Mouse (Mus musculus): ENCODE data around the gene Bcl6b. TPM values are rescaled to one million over a fixed set of nuclear protein-coding genes. Genes with fewer than 3 reads are reported as not detected.

The Bcl6b gene
- total RNA-seq (2023) = not detected

GRCm38 (mm10) chr11:70229260-70230010, at the start of gene Bcl6b:
Gene Bcl6b (minus strand): TSS chr11:70229798.

GRCm38 (mm10) chr11:70254931-70255531, 25.4 kb upstream of the Bcl6b start, which contains the start of gene Alox12:
Gene Alox12 (minus strand): TSS chr11:70255353.

GRCm38 (mm10) chr11:70239541-70240279, 10.1 kb upstream of the Bcl6b start, which contains the start of the genes Gm21988 and Rnasek:
Gene Gm21988 (minus strand): TSS chr11:70239830.
Gene Rnasek (minus strand): TSS chr11:70239842.

GRCm38 (mm10) chr11:70237457-70238167, 8.0 kb upstream of the Bcl6b start, which contains the start of gene 0610010K14Rik:
Gene 0610010K14Rik (minus strand): TSS chr11:70237914.

GRCm38 (mm10) chr11:70220731-70221602, 8.6 kb downstream of the Bcl6b start, which contains the start of gene Slc16a13:
Gene Slc16a13 (minus strand): TSS chr11:70221064.

GRCm38 (mm10) chr11:70212423-70212822, 17.2 kb downstream of the Bcl6b start, which contains the start of gene Slc16a11:
Gene Slc16a11 (plus strand): TSS chr11:70212752.

Other genes with a start within 250 kb of the Bcl6b start
- 10 to 100 TPM; 75.0 to 80.3 TPM for gene Ctdnep1, start 248.6 kb downstream of the Bcl6b start, total RNA-seq (2023)
- gene Elp5, start 247.3 kb downstream of the Bcl6b start, total RNA-seq (2023) = 10 to 100 TPM; 24.3 to 31.0 TPM
- 100 to 1,000 TPM; 475 to 527 TPM for gene Gabarap, start 238.7 kb downstream of the Bcl6b start, total RNA-seq (2023)
- gene Phf23, start 234.0 kb downstream of the Bcl6b start, total RNA-seq (2023) = 10 to 100 TPM; 41.2 to 53.6 TPM
- gene Dvl2, start 229.2 kb downstream of the Bcl6b start, total RNA-seq (2023) = 10 to 100 TPM; 15.0 to 18.2 TPM
- gene Acadvl, start 214.4 kb downstream of the Bcl6b start, total RNA-seq (2023) = 10 to 100 TPM; 39.3 to 50.0 TPM
- 1 to 10 TPM; 5.5 to 5.8 TPM for gene Dlg4, start 212.9 kb downstream of the Bcl6b start, total RNA-seq (2023)
- gene Asgr1, start 175.7 kb downstream of the Bcl6b start, total RNA-seq (2023) = not detected
- gene Asgr2, start 137.2 kb downstream of the Bcl6b start, total RNA-seq (2023) = not detected
- 10 to 100 TPM; 11.8 to 12.3 TPM for gene Mgl2, start 99.5 kb downstream of the Bcl6b start, total RNA-seq (2023)
- 10 to 100 TPM; 17.3 to 20.9 TPM for gene Clec10a, start 73.6 kb downstream of the Bcl6b start, total RNA-seq (2023)
- not detected for gene Slc16a11, start 17.0 kb downstream of the Bcl6b start, total RNA-seq (2023)
- gene Slc16a13, start 8.7 kb downstream of the Bcl6b start, total RNA-seq (2023) = 1 to 10 TPM; 1.5 to 2.1 TPM
- gene 0610010K14Rik, start 8.1 kb upstream of the Bcl6b start, total RNA-seq (2023) = 10 to 100 TPM; 42.2 to 47.4 TPM
- 1 to 10 TPM; 3.8 to 5.9 TPM for gene Gm21988, start 10.0 kb upstream of the Bcl6b start, total RNA-seq (2023)
- gene Rnasek, start 10.0 kb upstream of the Bcl6b start, total RNA-seq (2023) = 100 to 1,000 TPM; 108 to 111 TPM
- under 1 TPM; 0.18 to 0.42 TPM for gene Alox12, start 25.6 kb upstream of the Bcl6b start, total RNA-seq (2023)
- gene Alox12e, start 92.8 kb upstream of the Bcl6b start, total RNA-seq (2023) = 1 to 10 TPM in 1 of 2 experiments, under 1 TPM in 1; 0.62 to 1.0 TPM
- gene Alox15, start 122.2 kb upstream of the Bcl6b start, total RNA-seq (2023) = 10 to 100 TPM in 1 of 2 experiments, 1 to 10 TPM in 1; 3.3 to 17.8 TPM
- 10 to 100 TPM; 17.1 to 20.1 TPM for gene Pelp1, start 180.2 kb upstream of the Bcl6b start, total RNA-seq (2023)
- gene Arrb2, start 202.8 kb upstream of the Bcl6b start, total RNA-seq (2023) = 100 to 1,000 TPM; 791 to 868 TPM
- 10 to 100 TPM; 22.7 to 25.7 TPM for gene Med11, start 222.1 kb upstream of the Bcl6b start, total RNA-seq (2023)
- gene Zmynd15, start 229.6 kb upstream of the Bcl6b start, total RNA-seq (2023) = under 1 TPM in 1 of 2 experiments, not detected in 1; 0.57 TPM
- 1 to 10 TPM; 1.8 to 2.3 TPM for gene Cxcl16, start 230.2 kb upstream of the Bcl6b start, total RNA-seq (2023)

All from neutrophil, adult 83 days (primary cell).